ENCODE assay signal across 8 mouse cellular contexts in genomic region chr7:82647909-82648308, GRCm38 (mm10). TPM values are rescaled to one million over a fixed set of nuclear protein-coding genes. Genes with fewer than 3 reads are reported as not detected.
DNase-seq lines count a peak whose midpoint lies in the region; ATAC-seq and TF ChIP-seq lines count a peak whose summit lies in the region.

No protein-coding gene starts in this region.

- H3K9me3 ChIP-seq in heart, postnatal 0 days (replicated peaks; ENCODE audit: control insufficient read depth, low read length), result no peaks in the 10 kb centered on the region
- no peaks in the 10 kb centered on the region for H3K9me3 ChIP-seq in hindbrain, embryonic 13.5 days
- no peaks in the 10 kb centered on the region for H3K9me3 ChIP-seq in midbrain, embryonic 14.5 days (ENCODE audit: control insufficient read depth, low read length)

- H3K4me1 ChIP-seq in heart, postnatal 0 days (ENCODE audit: control insufficient read depth, insufficient read depth), result 0 out of 2 replicates have a peak, but pooled peaks cover 8% of the 10 kb centered on the region
- peaks cover 20% of the 10 kb centered on the region for H3K4me1 ChIP-seq in hindbrain, embryonic 13.5 days (replicated peaks)
- H3K4me1 ChIP-seq in midbrain, embryonic 14.5 days (ENCODE audit: control insufficient read depth, insufficient read depth, low read length), result peaks cover 8% of the 10 kb centered on the region

- no peak overlapping the region for H3K27ac ChIP-seq in heart, postnatal 0 days (ENCODE audit: low read depth)
- H3K27ac ChIP-seq in hindbrain, embryonic 13.5 days, result no peak overlapping the region
- no peak overlapping the region for H3K27ac ChIP-seq in midbrain, embryonic 14.5 days (replicated peaks; ENCODE audit: low read depth, low read length)

- no peak for TF ChIP-seq CTCF in heart, postnatal 0 days (IDR thresholded peaks at IDR 0.05; ENCODE audit: low read depth)

- H3K9ac ChIP-seq in heart, postnatal 0 days (replicated peaks; ENCODE audit: low read depth, low read length), result 0 out of 2 replicates have a peak overlapping the region, but pooled peaks have one; percentile 71
- peak overlapping the region; percentile 81 for H3K9ac ChIP-seq in hindbrain, embryonic 13.5 days
- H3K9ac ChIP-seq in midbrain, embryonic 14.5 days (replicated peaks; ENCODE audit: low read length), result peak overlapping the region; percentile 59

- peak overlapping the region; percentile 90 for H3K4me3 ChIP-seq in heart, postnatal 0 days (ENCODE audit: low read depth, low read length)
- H3K4me3 ChIP-seq in hindbrain, embryonic 13.5 days, result peak overlapping the region; percentile 69
- H3K4me3 ChIP-seq in midbrain, embryonic 14.5 days (replicated peaks; ENCODE audit: low read depth, low read length), result peak overlapping the region; percentile 66

- no peak for DNase-seq in heart, postnatal 0 days (ENCODE audit: low spot score)
- no peak for DNase-seq in heart, adult 8-10 months (ENCODE audit: low spot score)
- DNase-seq in NIH3T3 (ENCODE audit: low read depth), result peak; percentile 10
- DNase-seq in midbrain, embryonic 14.5 days, result no peak
- DNase-seq in gastrocnemius, adult 8-10 months (ENCODE audit: low spot score in 2 of 2), result no peak
- no peak for DNase-seq in urinary bladder, postnatal 14 days (ENCODE audit: low spot score)
- DNase-seq in cerebellum, postnatal 36 days, result no peak

- 32% methylated on average over 4 of the region's 4 CpGs for WGBS in heart, postnatal 0 days
- WGBS in hindbrain, embryonic 13.5 days, result 37% methylated on average over 4 of the region's 4 CpGs
- WGBS in midbrain, embryonic 14.5 days, result 26% methylated on average over 4 of the region's 4 CpGs

- no peaks in the 10 kb centered on the region for H3K27me3 ChIP-seq in heart, postnatal 0 days (ENCODE audit: control insufficient read depth, insufficient read depth, low read length)
- H3K27me3 ChIP-seq in hindbrain, embryonic 13.5 days, result 0 out of 2 replicates have a peak, but pooled peaks cover 2% of the 10 kb centered on the region
- H3K27me3 ChIP-seq in midbrain, embryonic 14.5 days (ENCODE audit: control insufficient read depth, insufficient read depth, low read length), result no peaks in the 10 kb centered on the region

- H3K4me2 ChIP-seq in heart, postnatal 0 days (ENCODE audit: low read depth, low read length), result peak overlapping the region; percentile 90
- H3K4me2 ChIP-seq in hindbrain, embryonic 13.5 days, result peak overlapping the region; percentile 70
- H3K4me2 ChIP-seq in midbrain, embryonic 14.5 days (ENCODE audit: low read length), result peak overlapping the region; percentile 67

- TF ChIP-seq EP300 in heart, postnatal 0 days (IDR thresholded peaks at IDR 0.05; ENCODE audit: low read depth), result no peak

- peaks cover 12% of the 10 kb centered on the region for H3K36me3 ChIP-seq in heart, postnatal 0 days (replicated peaks; ENCODE audit: control insufficient read depth, insufficient read depth, low read length)
- peaks cover 7% of the 10 kb centered on the region for H3K36me3 ChIP-seq in hindbrain, embryonic 13.5 days
- 0 out of 2 replicates have a peak, but pooled peaks cover 10% of the 10 kb centered on the region for H3K36me3 ChIP-seq in midbrain, embryonic 14.5 days (ENCODE audit: control insufficient read depth, insufficient read depth, low read length)

- ATAC-seq in heart, postnatal 0 days (ENCODE audit: insufficient read depth, low read depth), result 0 out of 2 replicates have a peak, but pooled peaks have one; percentile 5
- no peak; the same call in 1 of the 2 replicates for ATAC-seq in hindbrain, embryonic 13.5 days (ENCODE audit: low FRiP score)
- no peak for ATAC-seq in midbrain, embryonic 14.5 days (ENCODE audit: low FRiP score, low TSS enrichment)

RNA-seq across cellular contexts. Expression of gene Saxo2, which starts 0.4 kb away (rescaled TPM):
- 0.08 and 2.3 TPM in 2 replicates for total RNA-seq in heart, postnatal 0 days (2014; rRNA removed; ENCODE audit: low replicate concordance)
- 10.5 and 11.4 TPM in 2 replicates for polyA plus RNA-seq in heart, postnatal 0 days (2015; fragmentation: Nextera tagmentation; extraction: Ambion mirVana)
- 1 to 10 TPM; 1.1 to 3.1 (median 2.1) TPM for total RNA-seq in heart, adult 8-10 months (2022)
- polyA plus RNA-seq in hindbrain, embryonic 13.5 days (2015; fragmentation: Nextera tagmentation; extraction: Ambion mirVana), result 21.5 and 26.6 TPM in 2 replicates
- polyA plus RNA-seq in midbrain, embryonic 14.5 days (2014; fragmentation: Nextera tagmentation; extraction: Ambion mirVana), result 21.5 and 27.8 TPM in 2 replicates
- total RNA-seq in gastrocnemius, adult 8-10 months (2022), result 1 to 10 TPM; 3.4 to 4.6 (median 4.2) TPM

RNA-seq across cellular contexts. Expression of gene Efl1, which starts 0.5 kb away (rescaled TPM):
- total RNA-seq in heart, postnatal 0 days (2014; rRNA removed; ENCODE audit: low replicate concordance), result 18.2 and 24.1 TPM in 2 replicates
- polyA plus RNA-seq in heart, postnatal 0 days (2015; fragmentation: Nextera tagmentation; extraction: Ambion mirVana), result 12.0 and 12.2 TPM in 2 replicates
- total RNA-seq in heart, adult 8-10 months (2022), result 10 to 100 TPM in 2 of 4 experiments, 1 to 10 TPM in 2; 8.6 to 10.4 (median 9.7) TPM
- 22.4 and 22.9 TPM in 2 replicates for polyA plus RNA-seq in hindbrain, embryonic 13.5 days (2015; fragmentation: Nextera tagmentation; extraction: Ambion mirVana)
- polyA plus RNA-seq in midbrain, embryonic 14.5 days (2014; fragmentation: Nextera tagmentation; extraction: Ambion mirVana), result 19.6 and 24.8 TPM in 2 replicates
- total RNA-seq in gastrocnemius, adult 8-10 months (2022), result 10 to 100 TPM in 1 of 4 experiments, 1 to 10 TPM in 3; 7.4 to 10.8 (median 8.5) TPM
